Mouse (Mus musculus): ENCODE measurements around the gene Tas1r1. TPM values are rescaled to one million over a fixed set of nuclear protein-coding genes. Genes with fewer than 3 reads are reported as not detected.
A peak's percentile ranks its signal among the peaks of the same experiment; 100 is the strongest.

Gene Tas1r1
- total RNA-seq, 1 experiment, result 1.9 TPM

DNA sequence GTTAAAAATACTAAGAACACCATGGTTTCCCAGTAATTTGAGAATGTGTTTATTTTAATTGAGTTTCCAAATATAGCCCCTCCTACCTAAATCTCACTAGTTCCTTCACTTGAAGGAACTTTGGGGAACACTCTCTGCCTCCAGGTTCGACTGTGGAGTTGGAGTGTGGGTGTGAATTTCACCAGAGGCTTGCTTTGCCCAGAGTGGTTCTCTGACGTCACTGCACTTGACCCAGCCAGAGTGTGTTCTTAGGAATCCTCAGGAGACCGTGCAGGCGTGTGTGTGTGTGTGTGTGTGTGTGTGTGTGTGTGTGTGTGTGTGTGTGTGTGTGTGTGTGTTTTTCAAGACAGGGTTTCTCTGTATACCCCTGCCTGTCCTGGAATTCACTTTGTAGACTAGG lies 37.5 kb downstream of the Tas1r1 start:
- Histone ChIP-seq H3K4me3 (ENCODE audit: insufficient read depth in 1 of 2, low read depth in 1 of 2, low read length in 2 of 2, poor library complexity in 1 of 2, severe bottlenecking in 1 of 2) (no peak overlapping the region), H3K9me3 (ENCODE audit: control insufficient read depth, insufficient read depth, low read depth, low read length) (no peaks in the 10 kb centered on the region), H3K27ac (ENCODE audit: insufficient read depth, low read depth, low read length, poor library complexity, severe bottlenecking) (no peak overlapping the region), H3K4me1 (ENCODE audit: control insufficient read depth in 2 of 2, insufficient read depth in 2 of 2, low read length in 2 of 2, poor library complexity in 1 of 2) (peaks cover 0 to 13% of the 10 kb centered on the region in 2 experiments; a peak in 2 of 4 replicates), H3K36me3 (ENCODE audit: control insufficient read depth, insufficient read depth, low read length, poor library complexity, severe bottlenecking) (no peaks in the 10 kb centered on the region), H3K9ac (ENCODE audit: insufficient read depth, low read depth, low read length, poor library complexity, severe bottlenecking) (no peak overlapping the region)
- TF ChIP-seq MAFK (IDR thresholded peaks at IDR 0.05; ENCODE audit: insufficient read depth, low read depth, low read length) (no peak), ZNF384 (IDR thresholded peaks at IDR 0.05; ENCODE audit: low read depth, low read length) (no peak), CHD2 (IDR thresholded peaks at IDR 0.05; ENCODE audit: low read depth, low read length) (no peak), ZC3H11A (IDR thresholded peaks at IDR 0.05; ENCODE audit: borderline replicate concordance, low read depth, low read length) (no peak), HCFC1 (IDR thresholded peaks at IDR 0.05; ENCODE audit: borderline replicate concordance, insufficient read depth, low read length) (no peak)
- in situ Hi-C loops (cut with MboI; ENCODE audit: low sequenced_read_pairs in 2 of 2, unreplicated experiment in 2 of 2), result no loop called here
- DNase-seq (ENCODE audit: low read depth, low spot score), result no peak

DNA sequence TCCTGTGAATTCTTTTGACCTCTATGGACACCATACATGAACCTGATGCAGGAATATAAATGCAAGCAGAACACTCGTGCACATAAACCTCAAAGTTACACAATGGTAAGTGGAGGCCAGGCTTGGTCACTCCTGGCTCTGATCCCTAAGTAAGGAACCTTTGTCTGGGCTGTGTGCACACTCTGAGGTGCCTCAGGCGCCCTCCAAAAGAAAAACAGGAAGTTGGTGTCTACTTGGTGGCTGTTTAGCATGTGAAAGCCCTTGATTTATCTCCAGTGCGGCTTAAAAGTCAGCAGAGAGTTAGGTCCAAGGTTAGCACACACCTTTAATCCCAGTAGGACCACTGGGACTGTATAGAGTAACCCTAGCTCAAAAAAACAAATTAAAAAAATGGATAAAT lies 38.9 kb downstream of the Tas1r1 start:
- Histone ChIP-seq H3K9me3 (ENCODE audit: control insufficient read depth, insufficient read depth, low read depth, low read length) (no peaks in the 10 kb centered on the region), H3K4me1 (ENCODE audit: control insufficient read depth in 2 of 2, insufficient read depth in 2 of 2, low read length in 2 of 2, poor library complexity in 1 of 2) (peaks cover 0 to 11% of the 10 kb centered on the region in 2 experiments; a peak in 2 of 4 replicates), H3K27ac (ENCODE audit: insufficient read depth, low read depth, low read length, poor library complexity, severe bottlenecking) (no peak overlapping the region), H3K36me3 (ENCODE audit: control insufficient read depth, insufficient read depth, low read length, poor library complexity, severe bottlenecking) (no peaks in the 10 kb centered on the region), H3K9ac (ENCODE audit: insufficient read depth, low read depth, low read length, poor library complexity, severe bottlenecking) (no peak overlapping the region), H3K4me3 (ENCODE audit: insufficient read depth in 1 of 2, low read depth in 1 of 2, low read length in 2 of 2, poor library complexity in 1 of 2, severe bottlenecking in 1 of 2) (no peak overlapping the region)
- no peak for DNase-seq (ENCODE audit: low read depth, low spot score)
- in situ Hi-C loops (cut with MboI; ENCODE audit: low sequenced_read_pairs in 2 of 2, unreplicated experiment in 2 of 2), result no loop called here
- TF ChIP-seq HCFC1 (IDR thresholded peaks at IDR 0.05; ENCODE audit: borderline replicate concordance, insufficient read depth, low read length), result no peak
- TF ChIP-seq ZNF384 (IDR thresholded peaks at IDR 0.05; ENCODE audit: low read depth, low read length), result no peak
- TF ChIP-seq ZC3H11A (IDR thresholded peaks at IDR 0.05; ENCODE audit: borderline replicate concordance, low read depth, low read length), result no peak
- TF ChIP-seq MAFK (IDR thresholded peaks at IDR 0.05; ENCODE audit: insufficient read depth, low read depth, low read length), result no peak
- TF ChIP-seq CHD2 (IDR thresholded peaks at IDR 0.05; ENCODE audit: low read depth, low read length), result no peak

DNA sequence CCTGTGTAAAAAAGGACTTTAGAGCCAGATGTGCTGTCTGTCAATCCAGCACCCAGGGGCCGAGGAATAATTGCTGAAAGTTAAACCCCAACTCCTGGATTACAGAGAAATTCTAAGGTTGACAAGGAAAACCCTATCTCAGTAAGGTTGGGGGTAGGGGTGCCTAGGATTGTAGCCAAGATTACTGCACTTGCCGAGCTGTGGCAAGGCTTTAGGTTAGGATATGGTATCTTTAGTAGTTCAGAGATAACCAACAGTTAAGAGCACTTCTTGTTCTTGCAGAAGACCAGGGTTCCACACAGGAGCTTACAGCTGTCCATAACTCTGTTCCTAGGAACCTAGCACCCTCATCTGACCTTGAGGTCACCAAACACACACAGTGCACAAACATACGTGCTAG lies 40.7 kb downstream of the Tas1r1 start:
- TF ChIP-seq HCFC1 (IDR thresholded peaks at IDR 0.05; ENCODE audit: borderline replicate concordance, insufficient read depth, low read length), result no peak
- no peak for TF ChIP-seq ZC3H11A (IDR thresholded peaks at IDR 0.05; ENCODE audit: borderline replicate concordance, low read depth, low read length)
- TF ChIP-seq ZNF384 (IDR thresholded peaks at IDR 0.05; ENCODE audit: low read depth, low read length), result no peak
- TF ChIP-seq CHD2 (IDR thresholded peaks at IDR 0.05; ENCODE audit: low read depth, low read length), result no peak
- TF ChIP-seq MAFK (IDR thresholded peaks at IDR 0.05; ENCODE audit: insufficient read depth, low read depth, low read length), result no peak
- Histone ChIP-seq H3K36me3 (ENCODE audit: control insufficient read depth, insufficient read depth, low read length, poor library complexity, severe bottlenecking) (peaks cover 6% of the 10 kb centered on the region; the same call in 1 of the 2 replicates), H3K4me1 (ENCODE audit: control insufficient read depth in 2 of 2, insufficient read depth in 2 of 2, low read length in 2 of 2, poor library complexity in 1 of 2) (peaks cover 0 to 11% of the 10 kb centered on the region in 2 experiments; a peak in 2 of 4 replicates), H3K27ac (ENCODE audit: insufficient read depth, low read depth, low read length, poor library complexity, severe bottlenecking) (no peak overlapping the region), H3K9me3 (ENCODE audit: control insufficient read depth, insufficient read depth, low read depth, low read length) (no peaks in the 10 kb centered on the region), H3K9ac (ENCODE audit: insufficient read depth, low read depth, low read length, poor library complexity, severe bottlenecking) (no peak overlapping the region), H3K4me3 (ENCODE audit: insufficient read depth in 1 of 2, low read depth in 1 of 2, low read length in 2 of 2, poor library complexity in 1 of 2, severe bottlenecking in 1 of 2) (no peak overlapping the region)
- in situ Hi-C loops (cut with MboI; ENCODE audit: low sequenced_read_pairs in 2 of 2, unreplicated experiment in 2 of 2), result no loop called here
- no peak for DNase-seq (ENCODE audit: low read depth, low spot score)

DNA sequence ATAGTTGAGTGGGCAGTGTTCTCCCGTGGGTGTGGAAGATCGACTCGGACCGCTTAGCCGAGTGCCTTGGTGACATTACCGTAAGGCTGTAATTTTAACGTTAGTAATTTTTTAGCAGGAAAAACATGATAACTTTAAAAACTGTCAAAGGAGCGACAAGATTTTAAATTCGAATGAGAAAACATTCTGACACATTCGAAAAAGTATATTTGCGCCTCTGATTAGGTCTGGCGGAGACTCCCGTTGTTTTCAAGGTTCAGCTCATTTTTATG lies 41.5 kb downstream of the Tas1r1 start:
- TF ChIP-seq HCFC1 (IDR thresholded peaks at IDR 0.05; ENCODE audit: borderline replicate concordance, insufficient read depth, low read length) (no peak), ZC3H11A (IDR thresholded peaks at IDR 0.05; ENCODE audit: borderline replicate concordance, low read depth, low read length) (no peak), ZNF384 (IDR thresholded peaks at IDR 0.05; ENCODE audit: low read depth, low read length) (no peak), CHD2 (IDR thresholded peaks at IDR 0.05; ENCODE audit: low read depth, low read length) (no peak), MAFK (IDR thresholded peaks at IDR 0.05; ENCODE audit: insufficient read depth, low read depth, low read length) (no peak)
- H3K9ac ChIP-seq (ENCODE audit: insufficient read depth, low read depth, low read length, poor library complexity, severe bottlenecking), result peak overlapping the region; percentile 82
- H3K27ac ChIP-seq (ENCODE audit: insufficient read depth, low read depth, low read length, poor library complexity, severe bottlenecking), result no peak overlapping the region; the same call in 1 of the 2 replicates
- peaks cover 0 to 11% of the 10 kb centered on the region in 2 experiments; a peak in 2 of 4 replicates for H3K4me1 ChIP-seq (ENCODE audit: control insufficient read depth in 2 of 2, insufficient read depth in 2 of 2, low read length in 2 of 2, poor library complexity in 1 of 2)
- no peak for DNase-seq (ENCODE audit: low read depth, low spot score)
- peaks cover 14% of the 10 kb centered on the region for H3K36me3 ChIP-seq (ENCODE audit: control insufficient read depth, insufficient read depth, low read length, poor library complexity, severe bottlenecking)
- no peaks in the 10 kb centered on the region for H3K9me3 ChIP-seq (ENCODE audit: control insufficient read depth, insufficient read depth, low read depth, low read length)
- H3K4me3 ChIP-seq (ENCODE audit: insufficient read depth in 1 of 2, low read depth in 1 of 2, low read length in 2 of 2, poor library complexity in 1 of 2, severe bottlenecking in 1 of 2), result peak overlapping the region; percentile 76 to 79
- in situ Hi-C loops (cut with MboI; ENCODE audit: low sequenced_read_pairs in 2 of 2, unreplicated experiment in 2 of 2), result no loop called here
